Mouse (Mus musculus) E14TG2a.4 (cell line): Measurements from ENCODE around the gene Dusp11.
"Not testable (repeated sequence)": the region's sequence is repeated elsewhere in the genome, so short reads cannot be mapped to it uniquely, and the experiment has no call there.

ENCODE experiments used
- H3K27me3 ChIP-seq: 2 replicates; pipeline ENCODE4 v1.6.1; 2014; ENCODE audit warnings: low read length, control low read depth; ENCODE audit not compliant: insufficient read depth
- H3K36me3 ChIP-seq: 2 replicates; pipeline ENCODE4 v1.6.1; 2014; ENCODE audit warnings: low read length, control low read depth; ENCODE audit not compliant: insufficient read depth
- H3K4me1 ChIP-seq: replicated peaks from 2 replicates; pipeline ENCODE4 v1.6.1; 2014; ENCODE audit warnings: low read depth, low read length, control low read depth
- H3K4me3 ChIP-seq: replicated peaks from 2 replicates; pipeline ENCODE4 v1.5.1; 2014; ENCODE audit warnings: mild to moderate bottlenecking, low read length
- H3K9me3 ChIP-seq: 2 replicates; pipeline ENCODE4 v1.6.1; 2014; ENCODE audit warnings: low read length, control low read depth
- CTCF ChIP-seq: conservative IDR thresholded peaks from 2 replicates; pipeline ENCODE4 v1.5.1; 2014; ENCODE audit warnings: low read length
- NANOG ChIP-seq: IDR thresholded peaks from 2 replicates; pipeline ENCODE4 v1.6.1; 2014; ENCODE audit warnings: borderline replicate concordance, low read length, mixed read lengths
- POU5F1 ChIP-seq: IDR thresholded peaks from 2 replicates; pipeline ENCODE4 v1.6.1; 2014; ENCODE audit warnings: low read length, borderline replicate concordance

The Dusp11 gene

GRCm38 (mm10) chr6:85976242-85976641 lies 14.8 kb upstream of the Dusp11 start:
- no peak overlapping the region for H3K4me3 ChIP-seq
- TF ChIP-seq POU5F1 (no peak), NANOG (no peak), CTCF (no peak)
- H3K27me3 ChIP-seq = 0 out of 2 replicates have a peak, but pooled peaks cover 2% of the 10 kb centered on the region
- H3K36me3 ChIP-seq = no peaks in the 10 kb centered on the region
- 0 out of 2 replicates have a peak, but pooled peaks cover 2% of the 10 kb centered on the region for H3K4me1 ChIP-seq
- H3K9me3 ChIP-seq = peaks cover 19% of the 10 kb centered on the region

DNA sequence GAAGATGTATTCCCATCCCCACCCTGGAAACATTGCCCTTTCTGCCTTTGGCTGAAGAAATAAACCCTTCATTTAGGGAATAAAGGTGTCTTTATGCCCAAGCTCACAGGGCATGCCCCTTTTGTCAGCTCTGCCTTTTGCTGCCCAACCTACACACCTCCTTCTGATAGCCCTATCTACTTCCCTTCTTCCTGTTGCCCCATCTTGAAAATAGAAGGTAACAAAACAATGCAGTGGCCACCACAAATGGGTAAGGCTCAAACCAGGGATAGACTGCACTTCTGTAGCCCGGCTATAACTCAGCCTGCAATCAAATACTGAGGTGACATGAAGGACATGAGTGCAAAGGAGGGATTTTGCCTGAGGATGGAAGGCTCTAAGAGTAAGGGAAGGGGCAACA lies 14.3 kb upstream of the Dusp11 start:
- no peak for TF ChIP-seq CTCF
- no peak for TF ChIP-seq POU5F1
- no peak for TF ChIP-seq NANOG
- 0 out of 2 replicates have a peak, but pooled peaks cover 2% of the 10 kb centered on the region for H3K4me1 ChIP-seq
- no peaks in the 10 kb centered on the region for H3K36me3 ChIP-seq
- no peak overlapping the region for H3K4me3 ChIP-seq
- 0 out of 2 replicates have a peak, but pooled peaks cover 4% of the 10 kb centered on the region for H3K27me3 ChIP-seq
- peaks cover 19% of the 10 kb centered on the region for H3K9me3 ChIP-seq

DNA sequence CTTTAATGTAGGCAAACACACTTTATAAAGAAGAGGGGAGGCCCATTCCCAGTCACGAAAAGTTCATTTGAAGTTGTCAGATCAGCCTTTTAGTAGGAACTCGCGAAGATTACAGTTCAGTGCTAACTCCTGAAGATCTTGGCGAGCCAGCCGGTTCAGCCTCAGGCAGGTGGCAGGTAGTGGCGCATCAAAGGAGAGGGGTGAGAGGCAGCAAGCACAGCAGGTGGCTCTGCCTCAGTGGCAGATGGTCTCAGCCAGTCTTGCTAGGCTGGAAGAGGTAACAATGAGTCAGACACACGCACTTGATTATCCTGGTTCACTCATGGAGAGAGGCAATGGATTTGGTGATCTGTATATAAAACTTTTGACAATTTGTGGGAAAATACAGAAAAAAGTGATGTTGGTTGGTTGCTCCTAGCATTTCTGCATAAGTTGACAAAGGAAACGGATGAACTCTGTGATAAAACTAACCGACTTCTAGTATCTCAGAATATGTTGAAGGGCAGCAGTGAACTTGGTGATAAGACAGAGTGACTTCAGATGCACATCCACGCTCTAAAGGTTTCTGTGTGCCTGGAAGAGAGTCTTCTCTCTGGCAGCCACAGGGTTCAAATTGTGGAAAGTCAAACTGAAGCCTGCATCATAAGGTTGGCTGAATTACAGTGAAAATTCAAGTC lies 13.6 kb upstream of the Dusp11 start:
- H3K27me3 ChIP-seq = 0 out of 2 replicates have a peak, but pooled peaks cover 4% of the 10 kb centered on the region
- TF ChIP-seq POU5F1 (no peak), CTCF (no peak), NANOG (no peak)
- no peak overlapping the region for H3K4me3 ChIP-seq
- H3K9me3 ChIP-seq = peaks cover 19% of the 10 kb centered on the region
- H3K4me1 ChIP-seq = 0 out of 2 replicates have a peak, but pooled peaks cover 2% of the 10 kb centered on the region
- no peaks in the 10 kb centered on the region for H3K36me3 ChIP-seq

- 0 out of 2 replicates have a peak, but pooled peaks cover 2% of the 10 kb centered on the region for H3K4me1 ChIP-seq
- TF ChIP-seq NANOG (no peak), CTCF (no peak), POU5F1 (no peak)
- no peak overlapping the region for H3K4me3 ChIP-seq
- H3K9me3 ChIP-seq = peaks cover 7% of the 10 kb centered on the region
- 0 out of 2 replicates have a peak, but pooled peaks cover 4% of the 10 kb centered on the region for H3K27me3 ChIP-seq
- H3K36me3 ChIP-seq = no peaks in the 10 kb centered on the region
Measured at GRCm38 (mm10) chr6:85973336-85973735, 11.9 kb upstream of the Dusp11 start.

DNA sequence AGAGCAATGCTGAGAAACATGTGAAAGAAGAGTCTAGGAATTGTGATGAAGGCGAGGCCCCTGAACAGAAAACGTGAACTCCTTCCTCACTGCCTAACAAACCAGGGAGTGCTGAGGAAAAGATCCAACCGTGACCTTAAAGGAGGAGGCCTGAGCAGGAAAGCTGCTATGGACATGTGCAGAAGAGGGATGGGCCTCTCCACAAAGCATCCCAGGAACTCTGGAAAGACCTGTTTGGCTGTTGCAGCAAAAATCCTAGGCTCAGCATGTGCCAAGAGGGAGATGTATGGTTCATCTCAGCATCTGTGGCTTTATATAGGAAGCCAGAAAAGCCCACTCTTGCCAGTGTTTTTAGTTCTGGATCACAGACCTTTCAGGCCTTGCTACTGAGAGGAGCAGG lies 11.2 kb upstream of the Dusp11 start:
- 0 out of 2 replicates have a peak, but pooled peaks cover 4% of the 10 kb centered on the region for H3K27me3 ChIP-seq
- no peak overlapping the region for H3K4me3 ChIP-seq
- TF ChIP-seq NANOG (no peak), CTCF (no peak), POU5F1 (no peak)
- H3K4me1 ChIP-seq = 0 out of 2 replicates have a peak, but pooled peaks cover 2% of the 10 kb centered on the region
- H3K36me3 ChIP-seq = no peaks in the 10 kb centered on the region
- H3K9me3 ChIP-seq = peaks cover 3% of the 10 kb centered on the region; the same call in 1 of the 2 replicates

DNA sequence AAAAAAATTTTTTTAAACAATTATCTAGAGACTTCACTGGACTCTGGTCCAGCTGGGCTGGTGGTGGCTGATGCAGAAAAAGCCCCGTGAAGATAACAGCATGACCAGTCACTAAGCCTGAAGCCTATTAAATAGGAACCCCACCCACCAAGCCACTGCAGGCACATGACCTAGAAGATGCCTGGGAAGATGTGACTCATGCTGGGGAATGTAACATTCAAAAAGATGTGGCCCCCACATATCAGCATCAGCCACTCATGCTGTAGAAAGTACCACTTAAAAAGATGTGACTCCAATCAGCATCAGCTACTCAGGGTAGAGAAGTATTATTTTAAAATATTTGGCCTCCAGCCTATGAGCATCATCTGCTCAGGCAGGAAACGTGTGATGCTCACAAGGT lies 8.4 kb upstream of the Dusp11 start:
- Histone ChIP-seq H3K9me3 (peaks cover 7% of the 10 kb centered on the region), H3K36me3 (no peaks in the 10 kb centered on the region), H3K4me3 (no peak overlapping the region), H3K4me1 (peaks cover 17% of the 10 kb centered on the region), H3K27me3 (0 out of 2 replicates have a peak, but pooled peaks cover 2% of the 10 kb centered on the region)
- TF ChIP-seq POU5F1 = no peak
- TF ChIP-seq NANOG = no peak
- no peak for TF ChIP-seq CTCF

GRCm38 (mm10) chr6:85966686-85967085 lies 5.2 kb upstream of the Dusp11 start:
- Histone ChIP-seq H3K36me3 (no peaks in the 10 kb centered on the region), H3K27me3 (0 out of 2 replicates have a peak, but pooled peaks cover 2% of the 10 kb centered on the region), H3K4me1 (peaks cover 17% of the 10 kb centered on the region), H3K9me3 (peaks cover 7% of the 10 kb centered on the region), H3K4me3 (no peak overlapping the region)
- TF ChIP-seq NANOG = no peak
- TF ChIP-seq POU5F1 = no peak
- TF ChIP-seq CTCF = no peak

- H3K4me1 ChIP-seq = peaks cover 17% of the 10 kb centered on the region
- not testable (repeated sequence) for H3K9me3 ChIP-seq, H3K4me3 ChIP-seq, H3K36me3 ChIP-seq, H3K27me3 ChIP-seq
Measured at GRCm38 (mm10) chr6:85966081-85966480, 4.6 kb upstream of the Dusp11 start.

- no peak for TF ChIP-seq POU5F1
- TF ChIP-seq CTCF = no peak
- no peak for TF ChIP-seq NANOG
- H3K4me3 ChIP-seq = no peak overlapping the region
- peaks cover 64% of the 10 kb centered on the region for H3K36me3 ChIP-seq
- peaks cover 8% of the 10 kb centered on the region for H3K4me1 ChIP-seq
- no peaks in the 10 kb centered on the region for H3K9me3 ChIP-seq
- no peaks in the 10 kb centered on the region for H3K27me3 ChIP-seq
Measured at GRCm38 (mm10) chr6:85957581-85957980, 3.9 kb downstream of the Dusp11 start.
